Mouse (Mus musculus): Measurements from ENCODE around the gene Cntnap1. TPM values are rescaled to one million over a fixed set of nuclear protein-coding genes. Genes with fewer than 3 reads are reported as not detected.

Cntnap1 gene
- total RNA-seq, 2 experiments from 2014 or later = 1.4 to 2.1 TPM

GRCm38 (mm10) chr11:101168301-101168980 is 1.9 kb upstream of the Cntnap1 start:
- DNase-seq = peak; percentile 59 to 70
- intact Hi-C loops (cut with DNase I) = no loop called here

GRCm38 (mm10) chr11:101169301-101170107 is 819 bp upstream of the Cntnap1 start:
- no peak for DNase-seq
- intact Hi-C loops (cut with DNase I) = loop anchor here (10.0 kb wide), 1 partner anchor 275 kb away; no protein-coding TSS in a partner anchor

GRCm38 (mm10) chr11:101170811-101171610 is 688 bp downstream of the Cntnap1 start, which contains the start of gene Plekhh3:
TSS of gene Plekhh3 (minus strand) at chr11:101171351.
- peak; percentile 92 to 93 for DNase-seq
- intact Hi-C loops (cut with DNase I) = loop anchor here (10.0 kb wide), 1 partner anchor 276 kb away; no protein-coding TSS in a partner anchor

- DNase-seq = peak; percentile 74 to 75
- intact Hi-C loops (cut with DNase I) = loop anchor here (10.0 kb wide), 1 partner anchor 277 kb away; no protein-coding TSS in a partner anchor
Observed at GRCm38 (mm10) chr11:101171721-101172433, 1.6 kb downstream of the Cntnap1 start.

GRCm38 (mm10) chr11:101172434-101172815 is 2.1 kb downstream of the Cntnap1 start:
- intact Hi-C loops (cut with DNase I) = loop anchor here (10.0 kb wide), 1 partner anchor 278 kb away; no protein-coding TSS in a partner anchor
- no peak for DNase-seq

GRCm38 (mm10) chr11:101173112-101173511 is 2.8 kb downstream of the Cntnap1 start:
- peak; percentile 50 for DNase-seq
- intact Hi-C loops (cut with DNase I) = loop anchor here (10.0 kb wide), 1 partner anchor 278 kb away; no protein-coding TSS in a partner anchor

- peak; percentile 85 to 86 for DNase-seq
- intact Hi-C loops (cut with DNase I) = loop anchor here (10.0 kb wide), 1 partner anchor 279 kb away; no protein-coding TSS in a partner anchor
Observed at GRCm38 (mm10) chr11:101173631-101174388, 3.5 kb downstream of the Cntnap1 start.

GRCm38 (mm10) chr11:101174389-101174745 is 4.0 kb downstream of the Cntnap1 start:
- intact Hi-C loops (cut with DNase I) = loop anchor here (10.0 kb wide), 1 partner anchor 280 kb away; no protein-coding TSS in a partner anchor
- DNase-seq = no peak

GRCm38 (mm10) chr11:101174851-101175628 is 4.7 kb downstream of the Cntnap1 start, which contains the start of gene Ccr10:
TSS of gene Ccr10 (minus strand) at chr11:101175443.
- DNase-seq = peak in 1 of 2 experiments; percentile 49
- intact Hi-C loops (cut with DNase I) = loop anchor here (1.0 to 10.0 kb wide), 2 partner anchors 80 to 280 kb away; partner anchors contain the start of gene Psmc3ip

GRCm38 (mm10) chr11:101175636-101176116 is 5.4 kb downstream of the Cntnap1 start:
- no peak for DNase-seq
- intact Hi-C loops (cut with DNase I) = loop anchor here (1.0 to 10.0 kb wide), 2 partner anchors 80 to 281 kb away; partner anchors contain the start of gene Psmc3ip

- intact Hi-C loops (cut with DNase I) = loop anchor here (10.0 kb wide), 1 partner anchor 281 kb away; no protein-coding TSS in a partner anchor
- peak; percentile 58 to 64 for DNase-seq
Observed at GRCm38 (mm10) chr11:101176117-101176691, 5.9 kb downstream of the Cntnap1 start.

- intact Hi-C loops (cut with DNase I) = loop anchor here (10.0 kb wide), 1 partner anchor 282 kb away; no protein-coding TSS in a partner anchor
- DNase-seq = peak; percentile 54 to 67
Observed at GRCm38 (mm10) chr11:101176933-101177773, 6.8 kb downstream of the Cntnap1 start.

- intact Hi-C loops (cut with DNase I) = loop anchor here (10.0 kb wide), 1 partner anchor 284 kb away; no protein-coding TSS in a partner anchor
Observed at GRCm38 (mm10) chr11:101178061-101179058, 8.0 kb downstream of the Cntnap1 start.

GRCm38 (mm10) chr11:101179306-101179705 is 9.0 kb downstream of the Cntnap1 start:
- DNase-seq = no peak
- intact Hi-C loops (cut with DNase I) = loop anchor here (10.0 kb wide), 1 partner anchor 285 kb away; no protein-coding TSS in a partner anchor

More at GRCm38 (mm10) chr11:101178061-101179058, 8.0 kb downstream of the Cntnap1 start:
- no peak for DNase-seq

GRCm38 (mm10) chr11:101180261-101180660 is 9.9 kb downstream of the Cntnap1 start:
- intact Hi-C loops (cut with DNase I) = loop anchor here (5.0 kb wide), 2 partner anchors 183 to 198 kb away; no protein-coding TSS in a partner anchor
- no peak for DNase-seq

Data from heart, postnatal 14 days (tissue).